Mouse (Mus musculus) megakaryocyte, embryonic 14.5 days (primary cell): ENCODE results near the gene Wnt2b.

ENCODE experiments used
- FLI1 ChIP-seq: IDR thresholded peaks from 2 replicates; pipeline ENCODE4 v1.6.1; 2012; ENCODE audit warnings: low read length, inconsistent platforms, mixed read lengths
- GATA1 ChIP-seq: IDR thresholded peaks from 3 replicates; pipeline ENCODE4 v1.6.1; 2012; ENCODE audit warnings: mixed read lengths, low read length, inconsistent platforms, borderline replicate concordance

DNA sequence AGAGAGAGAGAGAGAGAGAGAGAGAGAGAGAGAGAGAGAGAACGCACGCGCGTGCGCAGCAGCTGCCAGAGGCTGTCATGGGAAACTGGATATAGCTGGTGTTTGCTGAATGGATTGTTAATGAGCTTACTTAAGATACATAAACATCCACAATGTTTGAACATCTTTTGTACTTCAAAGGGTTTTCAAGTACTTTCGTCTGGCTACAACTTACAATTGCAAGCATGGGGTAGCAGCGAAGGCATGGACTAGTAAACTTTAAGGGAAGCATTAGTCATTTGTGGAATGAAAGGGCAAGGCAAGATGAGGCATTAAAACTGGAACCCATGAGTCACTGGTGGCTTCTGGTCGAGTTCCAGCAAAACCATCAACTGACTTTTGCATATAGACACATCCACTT, 38.8 kb upstream of the Wnt2b start:
- TF ChIP-seq GATA1 (no peak), FLI1 (no peak)
